Mouse (Mus musculus) heart, adult 2 months (tissue): ENCODE results near the gene Zcwpw1.

Source experiments
- EP300 ChIP-seq: fragments of 200-500 bp; IDR thresholded peaks from 2 replicates; pipeline ENCODE4 v1.6.1; 2011; ENCODE audit warnings: low read depth, low read length, control low read depth; ENCODE audit not compliant: insufficient read depth
- POLR2A ChIP-seq: fragments of 200-500 bp; IDR thresholded peaks from 2 replicates; pipeline ENCODE4 v1.6.1; 2011; ENCODE audit warnings: mild to moderate bottlenecking, low read depth, low read length, control low read depth; ENCODE audit not compliant: insufficient read depth

- no peak for TF ChIP-seq EP300
- no peak for TF ChIP-seq POLR2A
These were observed 43.5 kb downstream of the Zcwpw1 start for GRCm38 (mm10) chr5:137831106-137831505.
